Mouse (Mus musculus) heart, embryonic 16.5 days (tissue): ENCODE measurements around the gene Mvp. TPM values are rescaled to one million over a fixed set of nuclear protein-coding genes. Genes with fewer than 3 reads are reported as not detected.

Experiments
- microRNA-seq: library from miRNA; unstranded; fragments of <30 nt; microRNA quantifications from one replicate; pipeline ENCODE4, GENCODE M21; 2017
- polyA plus RNA-seq: library from polyadenylated mRNA; unstranded; fragments of >200 nt; fragmentation: Nextera tagmentation; extraction: Ambion mirVana; gene quantifications from 2 replicates; pipeline ENCODE4 v1.2.1, GENCODE M21; 2015

The Mvp gene
- polyA plus RNA-seq, 1 experiment from 2014 or later: 20.6 TPM

Small RNA genes within 50 kb of the gene (microRNA-seq; reads per million reads assigned to microRNA genes)
- not detected for gene Gm44343

Other genes with a start within 250 kb of the Mvp start
- gene Gdpd3, start 248.3 kb downstream of the Mvp start, polyA plus RNA-seq: 0.75 and 1.00 TPM in 2 replicates
- 80.8 and 84.6 TPM in 2 replicates for gene Ypel3, start 237.7 kb downstream of the Mvp start, polyA plus RNA-seq
- gene Tbx6, start 233.1 kb downstream of the Mvp start, polyA plus RNA-seq: 0.09 and 0.58 TPM in 2 replicates
- gene Ppp4c, start 222.1 kb downstream of the Mvp start, polyA plus RNA-seq: 133 and 159 TPM in 2 replicates
- gene Fam57b, start 217.0 kb downstream of the Mvp start, polyA plus RNA-seq: 0.86 and 1.4 TPM in 2 replicates
- not detected in 2 replicates for gene 4930451I11Rik, start 183.0 kb downstream of the Mvp start, polyA plus RNA-seq
- gene Doc2a, start 167.2 kb downstream of the Mvp start, polyA plus RNA-seq: not detected in 2 replicates
- 19.8 and 22.2 TPM in 2 replicates for gene Hirip3, start 152.6 kb downstream of the Mvp start, polyA plus RNA-seq
- 50.5 and 52.0 TPM in 2 replicates for gene Ino80e, start 152.2 kb downstream of the Mvp start, polyA plus RNA-seq
- 31.1 and 35.4 TPM in 2 replicates for gene Taok2, start 129.9 kb downstream of the Mvp start, polyA plus RNA-seq
- gene Tmem219, start 91.7 kb downstream of the Mvp start, polyA plus RNA-seq: 19.6 and 22.5 TPM in 2 replicates
- 13.3 TPM in 2 replicates for gene Kctd13, start 85.7 kb downstream of the Mvp start, polyA plus RNA-seq
- not detected in 2 replicates for gene Asphd1, start 65.0 kb downstream of the Mvp start, polyA plus RNA-seq
- 0.53 and 1.0 TPM in 2 replicates for gene Sez6l2, start 64.1 kb downstream of the Mvp start, polyA plus RNA-seq
- gene Cdipt, start 38.7 kb downstream of the Mvp start, polyA plus RNA-seq: 85.1 and 89.4 TPM in 2 replicates
- gene Cdiptos, start 38.5 kb downstream of the Mvp start, polyA plus RNA-seq: 1.2 and 1.6 TPM in 2 replicates
- 0.75 TPM in 1 of 2 replicates, not detected in the other for gene Pagr1b, start 1.9 kb upstream of the Mvp start, polyA plus RNA-seq
- 61.0 and 78.5 TPM in 2 replicates for gene Pagr1a, start 2.7 kb upstream of the Mvp start, polyA plus RNA-seq
- 15.4 and 38.5 TPM in 2 replicates for gene Gm42742, start 6.5 kb upstream of the Mvp start, polyA plus RNA-seq
- gene Prrt2, start 6.6 kb upstream of the Mvp start, polyA plus RNA-seq: 1.6 and 2.4 TPM in 2 replicates
- 31.5 and 34.1 TPM in 2 replicates for gene Maz, start 12.4 kb upstream of the Mvp start, polyA plus RNA-seq
- 80.4 and 81.6 TPM in 2 replicates for gene Kif22, start 27.9 kb upstream of the Mvp start, polyA plus RNA-seq
- gene Zg16, start 72.7 kb upstream of the Mvp start, polyA plus RNA-seq: 18.3 TPM in 1 of 2 replicates, not detected in the other
- 4.9 and 8.4 TPM in 2 replicates for gene AI467606, start 76.7 kb upstream of the Mvp start, polyA plus RNA-seq
- gene Qprt, start 107.6 kb upstream of the Mvp start, polyA plus RNA-seq: 2.1 and 2.6 TPM in 2 replicates
- 1.2 and 2.6 TPM in 2 replicates for gene Spn, start 123.2 kb upstream of the Mvp start, polyA plus RNA-seq
- 42.2 and 44.4 TPM in 2 replicates for gene Cd2bp2, start 181.4 kb upstream of the Mvp start, polyA plus RNA-seq
- gene Tbc1d10b, start 193.8 kb upstream of the Mvp start, polyA plus RNA-seq: 15.2 and 22.3 TPM in 2 replicates
- 16.2 and 31.6 TPM in 2 replicates for gene Mylpf, start 194.3 kb upstream of the Mvp start, polyA plus RNA-seq
- 21.0 and 21.9 TPM in 2 replicates for gene Zfp553, start 218.4 kb upstream of the Mvp start, polyA plus RNA-seq
- gene Sept1, start 218.5 kb upstream of the Mvp start, polyA plus RNA-seq: 35.1 and 57.5 TPM in 2 replicates
- gene Zfp771, start 229.7 kb upstream of the Mvp start, polyA plus RNA-seq: 38.0 and 39.6 TPM in 2 replicates
- 129 and 142 TPM in 2 replicates for gene Dctpp1, start 246.1 kb upstream of the Mvp start, polyA plus RNA-seq